Mouse (Mus musculus) neural tube, embryonic 10.5 days (tissue): ENCODE measurements at regions not wholly inside any gene's neighbourhood (a gene's known extent, or its start where the extent isn't known, plus 50 kb on each side); places are given as distances from the start of the nearest gene placed in this dataset.

Experiments
- DNase-seq: peaks from one replicate; pipeline ENCODE4 v3.0.0-alpha.2; 2017; ENCODE audit warnings: low spot score; ENCODE audit errors: extremely low spot score

DNA sequence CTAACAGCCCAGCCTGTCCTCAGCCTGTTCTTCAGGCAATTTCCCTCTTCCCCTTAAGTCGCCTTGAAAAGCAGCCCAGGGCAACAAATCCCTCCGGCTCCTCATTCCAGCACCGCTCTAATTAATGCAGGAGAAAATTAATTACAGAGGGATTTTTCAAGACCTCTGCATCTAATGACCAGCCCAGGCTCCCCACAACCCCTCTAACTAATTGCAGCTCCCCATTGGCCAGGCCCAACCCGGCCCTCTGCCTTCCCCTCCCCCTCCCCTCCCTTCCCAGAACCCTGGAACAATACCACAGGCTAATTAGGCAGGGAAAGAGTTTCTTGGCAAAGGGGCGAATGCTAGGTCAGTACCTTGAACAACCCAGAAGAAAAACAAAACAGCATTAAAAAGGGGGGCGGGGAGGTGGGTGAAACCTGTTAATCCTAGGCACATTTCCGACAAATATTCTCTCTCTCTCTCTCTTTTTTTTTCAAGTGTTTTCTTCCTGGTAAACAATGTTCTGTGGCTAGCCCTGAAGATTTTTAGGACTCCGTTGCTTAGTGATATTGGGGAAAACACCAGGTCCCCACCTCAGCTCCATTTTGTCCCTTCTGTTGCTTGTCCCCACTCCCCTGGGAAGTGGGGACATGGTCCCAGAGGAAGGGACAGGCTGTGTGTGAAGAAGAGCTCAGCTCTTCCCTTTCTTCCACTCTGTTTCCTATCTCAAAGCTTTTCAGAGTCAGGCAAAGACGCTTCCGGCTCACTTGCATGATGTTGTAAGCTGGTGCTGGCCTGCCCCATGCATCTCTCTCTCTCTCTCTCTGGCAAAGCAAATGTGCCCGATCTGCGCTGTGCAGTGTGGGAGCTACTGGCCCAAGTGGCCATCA, 195.1 kb downstream of the Sox9 start:
- DNase-seq = no peak

DNA sequence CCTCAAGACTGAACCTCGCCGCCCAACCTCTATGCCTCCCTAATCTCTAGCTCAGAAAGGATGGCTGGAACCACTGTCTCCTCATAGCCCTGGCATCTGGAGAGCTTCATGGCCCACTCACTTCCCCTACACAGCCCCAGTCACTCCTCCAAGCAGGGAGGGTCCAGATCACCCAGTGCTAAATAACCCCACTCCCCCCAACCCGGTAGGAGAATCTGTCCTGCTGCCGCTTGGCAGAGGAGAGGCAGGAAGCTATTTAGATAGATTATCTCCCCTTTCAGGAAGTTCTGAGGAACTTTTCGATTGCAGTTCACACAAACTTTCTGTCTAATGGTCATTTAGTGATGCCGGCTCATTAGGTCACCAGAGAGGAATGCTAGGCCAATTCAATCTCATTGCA, 196.9 kb downstream of the Sox9 start:
- DNase-seq = no peak

DNA sequence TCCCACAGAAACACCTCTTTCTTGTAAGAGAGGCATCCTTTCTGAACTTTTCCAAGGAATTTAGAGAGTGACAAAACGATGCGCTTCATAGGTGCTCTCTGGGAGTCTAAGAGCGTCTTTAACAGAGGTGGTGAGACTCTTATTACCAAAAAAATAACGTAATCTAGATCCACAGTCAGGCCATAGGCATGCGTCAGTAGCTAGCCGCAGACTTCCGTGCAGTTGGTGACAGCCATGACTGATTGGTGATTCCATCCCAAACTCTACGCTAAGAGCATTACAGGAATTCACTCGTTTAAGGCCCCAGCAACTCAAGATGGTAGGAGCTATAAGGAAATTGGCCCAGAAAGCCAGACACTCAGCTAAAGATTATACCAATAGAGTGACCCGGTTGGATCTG, 197.4 kb downstream of the Sox9 start:
- no peak for DNase-seq

DNA sequence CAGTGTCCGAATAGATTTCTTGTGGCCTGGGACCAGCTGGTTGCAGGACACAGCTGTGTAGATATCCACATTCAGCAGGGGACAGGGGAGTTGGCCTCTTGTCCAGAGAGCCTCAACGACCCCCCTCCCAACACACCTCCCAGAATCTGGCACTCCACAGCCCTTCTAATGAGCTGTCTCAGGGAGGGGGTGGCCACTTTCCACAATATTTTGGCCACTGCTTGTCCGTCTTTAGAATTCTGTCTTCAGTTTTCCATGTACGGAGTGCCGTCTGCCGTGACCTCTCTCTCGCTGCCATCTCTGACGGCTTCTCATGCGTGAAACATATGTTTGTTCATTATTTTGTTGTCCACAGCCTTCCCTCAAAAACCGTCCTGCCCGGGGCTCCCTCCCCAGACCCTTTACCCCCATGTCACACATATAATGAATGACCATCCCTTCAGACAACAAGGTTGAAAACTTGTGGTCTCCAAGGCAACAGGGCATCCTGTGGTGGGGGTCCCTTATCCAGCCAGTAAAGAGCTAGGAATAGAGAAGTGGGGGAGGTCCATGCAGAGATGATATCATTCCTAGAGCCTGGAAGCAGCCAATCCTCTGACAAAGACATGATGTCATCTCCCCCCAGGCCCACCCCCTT, 200.3 kb downstream of the Sox9 start:
- DNase-seq = peak; percentile 62

DNA sequence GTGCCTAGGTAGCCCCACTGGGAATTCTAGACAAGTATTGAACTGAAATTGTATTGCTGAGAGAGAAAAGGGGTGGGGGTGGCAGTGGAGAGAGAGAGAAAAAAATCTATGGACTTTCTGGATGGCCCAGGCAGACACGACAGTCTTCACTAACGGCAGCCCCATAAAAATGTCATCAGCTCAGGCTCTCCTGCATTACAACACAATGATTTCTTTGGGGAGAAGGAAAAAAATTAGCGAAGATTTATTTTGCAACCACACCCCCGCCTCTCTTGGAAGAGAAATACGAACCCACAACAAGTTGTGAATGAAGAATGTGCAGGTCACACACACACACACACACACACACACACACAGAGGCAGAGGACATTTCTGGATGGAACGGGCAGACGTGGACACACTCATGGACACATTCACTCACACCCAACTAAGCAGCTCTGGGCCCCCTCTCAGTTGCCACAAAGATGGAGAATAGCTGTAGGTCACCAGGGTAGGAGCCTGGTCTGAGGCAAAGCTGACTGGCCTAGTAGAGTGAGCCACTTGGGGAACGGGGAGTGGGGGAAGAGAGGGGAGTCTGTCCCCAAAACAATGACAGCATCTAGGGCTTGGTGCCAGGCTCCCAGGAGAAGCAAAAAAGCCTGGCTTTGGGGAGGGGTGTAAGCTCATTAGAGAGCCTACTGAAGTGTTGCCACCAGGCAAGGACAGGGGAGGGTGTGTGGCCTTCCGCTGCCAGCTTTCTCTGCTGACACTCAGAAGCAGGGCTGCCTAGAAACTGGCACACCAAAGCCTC, 201.0 kb downstream of the Sox9 start:
- DNase-seq = no peak

DNA sequence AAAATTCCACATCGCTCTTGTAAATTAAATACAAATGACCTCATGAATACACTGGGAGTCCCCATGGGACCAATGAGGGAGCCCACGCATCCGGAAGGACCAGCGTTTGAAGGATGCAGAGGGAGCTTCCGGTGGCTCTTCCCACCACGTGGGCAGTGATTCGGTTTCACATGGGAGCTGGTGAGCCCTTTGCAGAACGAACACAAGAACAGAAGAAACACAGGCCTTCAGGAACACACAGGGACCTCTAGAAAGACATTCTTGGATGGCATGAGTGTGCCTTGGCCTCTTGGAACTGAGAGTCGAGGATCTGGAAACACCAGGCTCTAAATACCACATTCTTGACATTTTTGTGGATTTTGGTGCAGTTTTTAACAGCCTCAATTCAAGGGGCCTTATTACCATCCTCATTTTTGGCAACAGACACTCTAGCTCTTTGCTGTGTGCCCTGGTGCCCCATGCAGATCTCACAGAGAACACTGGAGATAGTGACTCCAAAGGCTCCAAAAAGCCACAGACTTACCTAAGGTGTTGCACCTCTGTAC, 204.1 kb downstream of the Sox9 start:
- DNase-seq = no peak

DNA sequence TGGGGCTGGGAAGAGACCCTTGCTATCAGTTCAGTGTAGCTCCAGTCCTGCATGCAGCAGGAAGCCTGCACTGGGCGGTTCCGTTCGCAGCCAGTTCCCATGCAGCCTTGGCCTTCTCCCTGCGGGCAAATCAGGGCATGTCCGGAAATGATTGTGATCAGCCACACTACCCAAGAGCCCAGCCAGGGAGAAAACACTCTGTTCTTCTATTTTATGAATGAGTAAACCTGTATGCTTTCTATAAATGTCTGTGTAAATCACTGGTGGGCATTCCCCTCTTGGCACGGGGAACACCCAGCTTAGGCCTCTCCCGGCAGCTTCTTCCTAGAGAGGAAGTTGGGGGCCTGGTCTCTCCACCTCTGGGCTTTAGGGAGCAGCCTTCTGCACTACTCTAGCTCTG, 205.8 kb downstream of the Sox9 start:
- no peak for DNase-seq

DNA sequence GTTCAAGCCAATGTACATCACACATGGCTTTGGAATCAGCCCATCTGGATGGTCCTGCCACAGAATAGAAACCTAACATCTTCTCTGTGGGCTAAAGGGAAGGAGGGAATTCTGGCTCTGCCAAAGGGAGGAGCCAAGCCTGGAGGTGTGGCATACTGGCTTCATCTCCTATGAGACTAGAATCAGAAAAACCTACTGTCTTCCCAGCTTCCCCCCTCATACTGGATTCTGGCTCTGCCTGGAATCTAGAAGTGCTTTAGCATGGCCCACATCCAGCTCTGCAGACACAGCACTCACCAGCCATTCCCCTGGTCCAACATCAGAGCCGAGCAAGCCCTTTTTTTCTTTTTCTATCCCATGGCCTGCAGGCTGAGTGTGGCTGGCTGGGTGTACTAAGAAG, 206.9 kb downstream of the Sox9 start:
- no peak for DNase-seq

DNA sequence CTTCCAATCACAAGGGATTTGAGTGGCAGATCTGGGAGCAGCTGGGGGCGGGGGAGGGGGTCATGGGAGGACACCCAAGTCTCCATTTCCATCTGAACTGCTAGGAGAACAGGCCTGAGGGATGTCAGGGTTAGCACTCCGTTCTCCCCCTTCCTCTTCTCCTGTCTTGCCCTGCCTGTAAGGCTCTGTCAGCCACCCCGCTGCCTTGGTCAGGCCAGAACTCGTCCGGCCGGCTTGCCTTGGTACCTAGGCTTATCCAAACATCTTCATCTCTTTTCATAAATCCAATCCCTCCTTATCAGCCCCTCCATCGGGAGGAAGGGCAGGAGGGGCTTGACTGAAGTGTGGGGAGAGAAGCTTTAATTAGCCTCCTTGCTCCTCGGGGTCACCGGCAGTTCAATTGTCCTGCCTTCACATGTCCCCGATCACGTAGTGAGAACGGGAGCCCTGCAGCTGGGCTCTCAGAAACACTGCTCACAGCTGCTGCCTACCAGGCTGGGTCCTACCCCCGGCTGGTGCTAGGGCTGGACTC, 208.0 kb downstream of the Sox9 start:
- peak; percentile 57 for DNase-seq

DNA sequence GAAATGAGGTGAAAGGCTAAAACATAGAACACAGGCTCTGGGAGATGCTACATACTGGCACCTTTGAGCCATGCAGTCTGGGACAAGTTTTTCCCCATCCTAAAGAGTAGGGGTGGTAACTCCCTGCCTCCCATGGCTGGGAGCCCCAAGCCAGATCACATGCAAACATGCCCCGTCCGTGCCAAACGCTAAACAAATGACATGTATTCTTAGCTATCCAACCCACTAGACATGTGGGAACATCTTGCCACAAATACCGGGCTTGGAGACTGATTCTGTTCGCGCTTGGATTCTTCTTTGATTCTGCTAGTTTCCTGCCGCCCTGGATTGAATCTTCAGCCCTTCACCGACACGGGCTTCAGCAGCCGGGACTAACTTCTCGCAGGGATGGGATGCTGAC, 208.7 kb downstream of the Sox9 start:
- DNase-seq = no peak

DNA sequence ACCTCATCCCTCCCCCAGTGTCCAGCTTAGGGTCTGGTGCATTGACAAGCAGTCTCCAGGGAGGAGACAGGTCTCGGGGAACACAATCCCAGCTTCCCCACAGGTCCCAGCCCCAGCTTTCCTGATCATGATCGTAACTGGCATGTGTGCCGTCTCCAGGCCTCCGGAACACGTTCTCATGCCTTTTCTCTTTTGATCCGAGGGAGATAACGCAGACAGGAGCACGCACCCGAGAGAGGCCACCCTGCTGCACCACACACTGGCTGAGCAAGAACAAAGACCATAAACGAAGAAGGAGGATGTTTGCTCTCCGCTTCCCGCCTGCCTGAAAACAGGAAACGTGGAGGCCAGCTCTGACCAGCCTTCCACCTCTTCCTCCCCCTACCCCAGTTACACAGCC, 209.8 kb downstream of the Sox9 start:
- DNase-seq = no peak

DNA sequence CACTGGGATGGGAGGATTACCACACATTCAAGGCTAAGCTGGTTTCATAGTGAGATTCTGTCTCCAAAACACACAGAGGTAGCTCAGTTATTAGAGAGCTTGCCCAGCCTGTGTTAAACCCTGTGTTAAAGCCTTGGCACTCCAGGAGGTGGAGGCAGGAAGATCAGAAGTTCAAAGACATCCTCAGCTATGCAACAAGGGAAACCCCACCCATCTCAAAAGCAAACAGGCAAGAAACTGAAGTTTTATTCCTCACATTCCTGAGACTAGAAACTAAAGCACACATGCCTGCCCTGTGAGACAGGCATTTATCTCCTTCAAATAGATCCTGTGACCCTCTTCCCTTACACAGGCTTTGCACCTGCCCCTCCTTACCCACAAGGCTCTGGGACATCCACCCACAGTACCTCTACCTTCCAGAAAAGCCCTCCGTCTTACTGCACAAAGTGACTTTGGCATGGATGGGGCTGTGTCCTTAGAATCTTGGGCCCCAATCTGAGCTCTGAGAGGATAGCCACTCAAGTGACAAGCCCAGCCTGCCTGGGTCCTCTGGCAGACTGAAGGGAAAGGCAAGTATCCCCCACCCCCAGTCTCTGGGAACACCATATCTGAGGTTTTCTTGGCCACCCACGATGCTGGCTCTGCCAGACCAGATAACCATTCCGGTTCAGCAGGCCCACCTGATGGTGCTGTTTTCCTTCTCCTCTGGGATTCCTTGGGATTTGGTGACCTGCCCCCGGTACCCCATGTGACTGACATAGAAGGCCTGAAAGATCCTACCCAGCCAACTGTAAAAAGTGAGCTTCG, 217.0 kb downstream of the Sox9 start:
- no peak for DNase-seq

DNA sequence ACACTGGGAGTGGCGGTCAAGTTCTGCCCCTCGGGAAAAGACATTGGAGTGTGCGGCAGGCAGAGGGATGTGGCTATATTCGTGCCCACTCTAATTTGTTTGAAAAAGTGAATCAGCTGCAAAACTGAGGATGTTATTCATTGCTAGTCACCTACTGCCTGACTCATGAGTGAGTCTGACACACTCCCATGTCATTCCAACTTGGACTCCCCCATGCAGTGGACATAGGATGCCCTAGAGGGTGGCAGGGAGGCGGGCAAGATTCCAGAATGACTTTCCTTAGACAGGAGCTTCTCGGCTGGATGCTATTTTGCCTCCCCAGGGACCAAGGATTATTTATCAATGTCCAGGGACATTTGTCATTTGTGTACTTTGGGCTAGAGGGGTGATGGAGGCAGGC, 219.0 kb downstream of the Sox9 start:
- no peak for DNase-seq

DNA sequence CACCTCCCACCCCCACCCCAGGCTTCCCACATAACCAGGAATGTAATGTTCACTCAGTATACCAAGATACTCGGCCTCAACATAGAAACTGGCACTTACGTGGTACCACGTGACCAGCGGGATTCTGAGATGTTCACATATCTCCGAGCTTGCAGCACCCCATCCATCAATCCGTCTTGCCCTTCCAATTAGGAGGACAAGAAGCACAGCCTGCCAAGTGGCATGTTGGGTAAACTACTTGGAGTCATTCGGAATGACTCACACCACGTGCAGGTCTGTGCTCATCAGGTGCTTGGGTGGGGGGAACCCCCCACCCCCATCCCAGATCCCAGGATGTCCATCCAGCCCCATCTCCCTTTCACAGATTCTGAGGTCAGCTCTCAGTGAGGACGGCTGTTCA, 223.9 kb downstream of the Sox9 start:
- no peak for DNase-seq

DNA sequence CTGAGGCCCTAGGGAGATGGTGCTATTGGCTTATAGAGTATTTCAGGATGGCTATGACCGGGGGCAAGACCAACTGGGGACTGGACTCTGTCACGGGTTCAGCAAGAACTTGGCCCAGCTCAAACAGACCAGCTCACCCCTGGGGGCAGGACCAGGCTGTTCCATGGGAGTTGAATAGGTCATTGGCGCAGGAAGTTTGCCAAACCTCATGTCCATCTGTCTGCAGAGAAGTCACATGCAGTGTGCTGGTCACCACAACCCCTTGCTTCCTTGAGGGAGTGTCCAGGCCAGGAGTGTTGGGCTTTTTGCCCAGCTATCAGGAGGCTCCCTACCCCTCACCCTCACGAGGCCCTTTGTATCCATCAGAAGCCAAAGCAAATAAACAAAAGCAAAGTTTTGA, 226.5 kb downstream of the Sox9 start:
- DNase-seq = no peak

DNA sequence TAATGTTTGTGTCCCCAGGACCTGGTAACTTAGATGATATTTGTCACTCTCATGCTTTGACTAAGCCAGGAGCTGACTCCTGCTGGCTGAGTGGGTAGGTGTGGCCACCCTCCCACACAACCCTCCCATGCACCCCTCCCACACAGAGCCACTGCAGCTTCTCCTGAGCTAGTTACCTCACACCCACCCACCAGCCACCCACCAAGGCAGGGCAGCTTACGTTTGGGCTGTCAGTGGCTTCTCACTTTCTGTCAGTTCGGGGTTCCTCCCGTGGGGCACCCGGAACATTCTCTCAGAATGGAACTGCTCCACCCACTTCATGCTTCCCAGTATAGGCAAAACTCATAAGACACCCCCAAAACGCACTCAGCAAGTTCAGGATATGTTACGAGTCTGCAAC, 227.4 kb downstream of the Sox9 start:
- DNase-seq = no peak

DNA sequence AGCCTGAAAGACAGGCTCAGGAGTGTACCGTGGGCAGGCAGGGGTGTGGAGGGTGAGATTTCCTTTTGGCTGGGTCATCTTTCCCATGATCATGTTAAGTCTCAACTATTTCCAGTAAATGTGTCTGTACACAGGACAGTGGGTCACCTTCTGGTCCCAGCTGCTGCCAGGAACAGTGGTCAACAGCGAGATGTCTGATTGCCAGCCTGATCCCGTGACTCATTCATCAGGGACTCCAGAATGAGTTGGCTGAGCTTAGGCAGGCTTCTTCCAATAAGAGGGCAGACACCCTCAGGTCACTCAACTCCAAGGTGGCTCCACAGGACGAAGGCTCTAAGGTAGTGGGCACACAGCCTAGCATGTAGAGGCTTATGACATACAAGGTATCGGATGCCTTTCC, 228.9 kb downstream of the Sox9 start:
- DNase-seq = no peak

DNA sequence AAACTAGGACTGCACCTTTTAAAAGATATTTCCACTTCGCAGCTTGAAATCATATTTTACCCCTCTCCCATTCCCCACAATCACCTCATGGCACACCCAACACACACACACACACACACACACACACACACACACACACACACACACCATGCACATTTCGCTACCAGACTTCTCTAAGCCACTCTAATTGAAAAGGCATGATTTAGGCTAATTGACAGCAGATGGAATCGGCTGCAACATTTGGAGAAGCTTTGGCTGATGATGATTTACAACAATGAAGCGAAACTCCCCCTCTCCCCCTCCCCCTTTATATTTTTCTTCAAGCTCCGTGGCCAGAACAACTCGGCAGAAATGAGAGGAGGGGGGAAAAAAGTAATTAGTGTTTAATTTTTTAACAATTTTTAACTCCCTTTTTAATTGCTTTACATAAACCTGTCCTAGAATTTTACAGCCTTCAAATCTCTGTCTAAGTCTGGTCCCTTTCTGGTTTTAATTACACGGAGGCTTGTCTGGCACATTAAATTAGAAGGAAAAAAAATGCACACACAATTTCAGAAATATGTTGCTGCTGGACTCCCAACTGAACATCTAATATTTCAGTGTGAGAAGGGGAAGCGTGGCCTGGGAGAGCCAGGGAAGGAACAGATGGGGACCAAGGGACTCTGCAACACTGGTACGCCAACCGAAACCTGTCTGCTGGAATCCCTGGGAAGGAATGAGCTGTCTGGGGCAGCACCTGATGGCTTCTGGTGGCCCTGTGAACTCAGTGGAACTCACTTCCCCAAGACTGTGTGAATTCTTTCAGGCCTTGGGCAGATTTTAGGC, 232.4 kb downstream of the Sox9 start:
- DNase-seq = peak; percentile 52

DNA sequence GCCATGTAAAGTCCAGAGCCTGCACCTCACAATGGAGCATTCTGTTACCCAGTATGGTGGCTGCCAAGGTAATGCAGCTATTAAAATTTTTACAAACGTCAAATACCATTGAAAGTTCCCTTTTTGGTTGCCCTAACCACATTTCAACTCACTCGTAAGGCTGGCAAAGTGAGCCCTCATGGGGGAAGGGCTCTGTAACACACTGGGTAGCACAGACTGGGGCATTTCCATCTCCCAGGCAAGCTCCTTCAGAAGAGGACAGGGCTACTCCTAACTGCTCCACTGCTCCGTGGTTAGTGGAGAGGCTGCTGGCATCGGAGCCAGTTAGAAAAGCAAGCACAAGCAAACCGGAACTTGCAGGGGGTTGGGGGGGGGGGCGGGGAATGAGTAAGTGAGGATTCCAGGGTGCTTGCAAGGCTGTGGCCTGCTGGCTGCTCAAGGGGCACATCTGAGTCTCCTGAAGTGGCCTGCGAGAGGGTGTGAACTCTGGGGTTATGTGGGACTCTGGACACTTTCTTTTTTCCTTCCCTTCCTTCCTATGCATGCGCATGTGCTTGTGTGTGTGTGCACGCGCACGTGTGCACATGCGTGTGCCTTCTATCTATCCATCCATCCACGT, 233.8 kb downstream of the Sox9 start:
- DNase-seq = no peak
